Mouse (Mus musculus) midbrain, embryonic 15.5 days (tissue): Measurements from ENCODE around the gene Rps10. TPM values are rescaled to one million over a fixed set of nuclear protein-coding genes. Genes with fewer than 3 reads are reported as not detected.

Source experiments
- ATAC-seq: fragments of 200-750 bp; cut with Nextera tagmentation; replicated peaks from 2 replicates; pipeline ENCODE4 v1.8.0; 2017; ENCODE audit warnings: moderate TSS enrichment
- H3K27ac ChIP-seq: fragments of 300-500 bp; sonication (generic); 2 replicates; pipeline ENCODE4 v1.5.1; 2015; ENCODE audit warnings: mild to moderate bottlenecking, inconsistent platforms
- H3K27me3 ChIP-seq: fragments of 300-500 bp; sonication (generic); replicated peaks from 2 replicates; pipeline ENCODE4 v1.6.1; 2015; ENCODE audit warnings: inconsistent platforms
- H3K36me3 ChIP-seq: fragments of 300-500 bp; sonication (generic); replicated peaks from 2 replicates; pipeline ENCODE4 v1.6.1; 2015; ENCODE audit warnings: inconsistent platforms
- H3K4me1 ChIP-seq: fragments of 300-500 bp; sonication (generic); 2 replicates; pipeline ENCODE4 v1.6.1; 2015; ENCODE audit warnings: inconsistent platforms
- H3K4me2 ChIP-seq: fragments of 300-500 bp; sonication (generic); 2 replicates; pipeline ENCODE4 v1.6.1; 2015; ENCODE audit warnings: inconsistent platforms, mild to moderate bottlenecking, moderate library complexity
- H3K4me3 ChIP-seq: fragments of 300-500 bp; sonication (generic); 2 replicates; pipeline ENCODE4 v1.5.1; 2015; ENCODE audit warnings: mild to moderate bottlenecking, inconsistent platforms
- H3K9ac ChIP-seq: fragments of 300-500 bp; sonication (generic); 2 replicates; pipeline ENCODE4 v1.6.1; 2015; ENCODE audit warnings: mild to moderate bottlenecking, inconsistent platforms
- H3K9me3 ChIP-seq: fragments of 300-500 bp; sonication (generic); 2 replicates; pipeline ENCODE4 v1.6.1; 2016; ENCODE audit warnings: inconsistent platforms
- WGBS: fragments of 180-500 bp; shearing (Covaris S2); methylation state at CpG from one replicate; pipeline ENCODE4 v1.1.7; 2015; ENCODE audit warnings: mixed read lengths; 5-methylcytosine and 5-hydroxymethylcytosine counted together
- polyA plus RNA-seq: library from polyadenylated mRNA; unstranded; fragments of >200 nt; fragmentation: Nextera tagmentation; extraction: Ambion mirVana; gene quantifications from 2 replicates; pipeline ENCODE4 v1.2.1, GENCODE M21; 2015

Rps10 gene
- polyA plus RNA-seq, 1 experiment from 2014 or later: 421 TPM

- peaks cover 23% of the 10 kb centered on the region for H3K4me1 ChIP-seq
- H3K36me3 ChIP-seq: no peaks in the 10 kb centered on the region
- 1% methylated on average over 14 of the region's 14 CpGs for WGBS
- H3K4me3 ChIP-seq: peak overlapping the region; percentile 83
- peak overlapping the region; percentile 82 for H3K9ac ChIP-seq
- 0 out of 2 replicates have a peak, but pooled peaks have one; percentile 13 for ATAC-seq
- peak overlapping the region; percentile 66 for H3K27ac ChIP-seq
- no peaks in the 10 kb centered on the region for H3K27me3 ChIP-seq
- no peaks in the 10 kb centered on the region for H3K9me3 ChIP-seq
- peak overlapping the region; percentile 85 for H3K4me2 ChIP-seq
Observed at GRCm38 (mm10) chr17:27656011-27656399, 19.5 kb upstream of the Rps10 start.

GRCm38 (mm10) chr17:27655089-27656010, 18.9 kb upstream of the Rps10 start, which contains the start of gene Pacsin1:
Pacsin1 (plus strand) TSS chr17:27655509.
- Histone ChIP-seq H3K36me3 (no peaks in the 10 kb centered on the region), H3K9ac (peak within 1 kb of the TSS; percentile 82), H3K27ac (peak within 1 kb of the TSS; percentile 66), H3K4me3 (peak within 1 kb of the TSS; percentile 83), H3K27me3 (no peaks in the 10 kb centered on the region), H3K9me3 (no peaks in the 10 kb centered on the region), H3K4me2 (peak within 1 kb of the TSS; percentile 85), H3K4me1 (peaks cover 23% of the 10 kb centered on the region)
- peak; percentile 92 for ATAC-seq
- under 1% methylated on average over 62 of the region's 65 CpGs for WGBS

GRCm38 (mm10) chr17:27653253-27653959, 16.9 kb upstream of the Rps10 start:
- Histone ChIP-seq H3K27ac (no peak overlapping the region), H3K27me3 (no peaks in the 10 kb centered on the region), H3K36me3 (no peaks in the 10 kb centered on the region), H3K9ac (no peak overlapping the region), H3K9me3 (no peaks in the 10 kb centered on the region), H3K4me2 (no peak overlapping the region), H3K4me3 (no peak overlapping the region), H3K4me1 (peaks cover 23% of the 10 kb centered on the region)
- 77% methylated on average over 10 of the region's 10 CpGs for WGBS
- ATAC-seq: no peak

GRCm38 (mm10) chr17:27652046-27652790, 15.7 kb upstream of the Rps10 start:
- Histone ChIP-seq H3K36me3 (no peaks in the 10 kb centered on the region), H3K27me3 (no peaks in the 10 kb centered on the region), H3K9me3 (no peaks in the 10 kb centered on the region), H3K27ac (no peak overlapping the region), H3K9ac (no peak overlapping the region), H3K4me1 (peaks cover 21% of the 10 kb centered on the region), H3K4me3 (no peak overlapping the region), H3K4me2 (no peak overlapping the region)
- 85% methylated on average over 23 of the region's 23 CpGs for WGBS
- no peak for ATAC-seq

- Histone ChIP-seq H3K4me1 (peaks cover 6% of the 10 kb centered on the region), H3K9me3 (no peaks in the 10 kb centered on the region), H3K9ac (no peak overlapping the region), H3K27me3 (no peaks in the 10 kb centered on the region), H3K27ac (no peak overlapping the region), H3K4me2 (no peak overlapping the region), H3K36me3 (no peaks in the 10 kb centered on the region), H3K4me3 (no peak overlapping the region)
- ATAC-seq: no peak
- 84% methylated on average over 13 of the region's 13 CpGs for WGBS
Observed at GRCm38 (mm10) chr17:27650586-27650985, 14.1 kb upstream of the Rps10 start.

GRCm38 (mm10) chr17:27650160-27650559, 13.7 kb upstream of the Rps10 start:
- H3K9ac ChIP-seq: no peak overlapping the region
- no peaks in the 10 kb centered on the region for H3K9me3 ChIP-seq
- no peak for ATAC-seq
- H3K36me3 ChIP-seq: no peaks in the 10 kb centered on the region
- H3K4me1 ChIP-seq: peaks cover 6% of the 10 kb centered on the region
- no peak overlapping the region for H3K4me2 ChIP-seq
- no peaks in the 10 kb centered on the region for H3K27me3 ChIP-seq
- 9% methylated on average over 12 of the region's 12 CpGs for WGBS
- H3K27ac ChIP-seq: no peak overlapping the region
- no peak overlapping the region for H3K4me3 ChIP-seq

GRCm38 (mm10) chr17:27645807-27646206, 9.3 kb upstream of the Rps10 start:
- H3K9me3 ChIP-seq: no peaks in the 10 kb centered on the region
- H3K4me3 ChIP-seq: no peak overlapping the region
- H3K4me1 ChIP-seq: peaks cover 9% of the 10 kb centered on the region
- H3K4me2 ChIP-seq: no peak overlapping the region
- H3K36me3 ChIP-seq: no peaks in the 10 kb centered on the region
- H3K27ac ChIP-seq: no peak overlapping the region
- H3K9ac ChIP-seq: no peak overlapping the region
- 48% methylated on average over 7 of the region's 7 CpGs for WGBS
- no peaks in the 10 kb centered on the region for H3K27me3 ChIP-seq
- no peak for ATAC-seq

GRCm38 (mm10) chr17:27644572-27644971, 8.1 kb upstream of the Rps10 start:
- H3K4me2 ChIP-seq: no peak overlapping the region
- H3K4me3 ChIP-seq: no peak overlapping the region
- H3K9ac ChIP-seq: no peak overlapping the region
- H3K4me1 ChIP-seq: peaks cover 9% of the 10 kb centered on the region
- H3K27me3 ChIP-seq: no peaks in the 10 kb centered on the region
- no peaks in the 10 kb centered on the region for H3K36me3 ChIP-seq
- H3K9me3 ChIP-seq: no peaks in the 10 kb centered on the region
- WGBS: 41% methylated on average over 2 of the region's 2 CpGs
- no peak overlapping the region for H3K27ac ChIP-seq
- ATAC-seq: no peak

- Histone ChIP-seq H3K4me2 (no peak overlapping the region), H3K9me3 (no peaks in the 10 kb centered on the region), H3K36me3 (no peaks in the 10 kb centered on the region), H3K27ac (no peak overlapping the region), H3K9ac (no peak overlapping the region), H3K4me3 (no peak overlapping the region), H3K27me3 (no peaks in the 10 kb centered on the region), H3K4me1 (peaks cover 9% of the 10 kb centered on the region)
- WGBS: 84% methylated on average over 9 of the region's 9 CpGs
- no peak for ATAC-seq
Observed at GRCm38 (mm10) chr17:27643756-27644155, 7.3 kb upstream of the Rps10 start.

GRCm38 (mm10) chr17:27643101-27643500, 6.6 kb upstream of the Rps10 start:
- WGBS: 36% methylated on average over 6 of the region's 6 CpGs
- no peaks in the 10 kb centered on the region for H3K27me3 ChIP-seq
- no peak for ATAC-seq
- no peaks in the 10 kb centered on the region for H3K9me3 ChIP-seq
- peak overlapping the region; percentile 70 for H3K27ac ChIP-seq
- no peak overlapping the region for H3K4me3 ChIP-seq
- 0 out of 2 replicates have a peak overlapping the region, but pooled peaks have one; percentile 10 for H3K4me2 ChIP-seq
- no peak overlapping the region for H3K9ac ChIP-seq
- H3K36me3 ChIP-seq: no peaks in the 10 kb centered on the region
- H3K4me1 ChIP-seq: peaks cover 9% of the 10 kb centered on the region

GRCm38 (mm10) chr17:27642491-27643062, 6.1 kb upstream of the Rps10 start:
- H3K4me3 ChIP-seq: no peak overlapping the region
- no peaks in the 10 kb centered on the region for H3K9me3 ChIP-seq
- H3K4me2 ChIP-seq: peak overlapping the region; percentile 10; the same call in 1 of the 2 replicates
- no peak overlapping the region for H3K9ac ChIP-seq
- peaks cover 9% of the 10 kb centered on the region for H3K4me1 ChIP-seq
- 21% methylated on average over 12 of the region's 12 CpGs for WGBS
- H3K36me3 ChIP-seq: no peaks in the 10 kb centered on the region
- H3K27ac ChIP-seq: peak overlapping the region; percentile 70
- no peaks in the 10 kb centered on the region for H3K27me3 ChIP-seq
- ATAC-seq: peak; percentile 76
